Mouse (Mus musculus): ENCODE measurements around the gene Ush2a. TPM values are rescaled to one million over a fixed set of nuclear protein-coding genes. Genes with fewer than 3 reads are reported as not detected.

Ush2a gene
- total RNA-seq, 2 experiments from 2014 or later: not detected

DNA sequence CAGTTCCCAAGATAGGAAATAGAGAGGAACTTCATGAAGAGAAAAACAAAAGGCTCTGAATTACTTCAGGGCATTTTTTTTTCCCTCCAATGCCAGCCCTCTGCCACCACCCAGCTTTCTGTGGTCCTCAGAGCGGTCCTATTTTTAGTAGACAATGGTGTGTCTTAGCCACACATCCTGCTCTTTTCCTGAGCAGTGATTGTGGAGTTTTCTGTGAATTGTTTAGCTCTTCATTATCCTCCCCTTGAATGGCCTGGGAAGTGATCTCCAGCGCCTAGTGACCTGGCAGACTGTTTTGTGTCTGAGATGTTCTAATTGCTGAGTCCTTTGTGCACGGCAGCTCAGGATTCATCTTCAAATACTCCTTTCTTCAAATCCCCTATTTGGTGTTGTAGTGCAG is 397.3 kb downstream of the Ush2a start:
- DNase-seq: no peak
- intact Hi-C loops (cut with DNase I): no loop called here

DNA sequence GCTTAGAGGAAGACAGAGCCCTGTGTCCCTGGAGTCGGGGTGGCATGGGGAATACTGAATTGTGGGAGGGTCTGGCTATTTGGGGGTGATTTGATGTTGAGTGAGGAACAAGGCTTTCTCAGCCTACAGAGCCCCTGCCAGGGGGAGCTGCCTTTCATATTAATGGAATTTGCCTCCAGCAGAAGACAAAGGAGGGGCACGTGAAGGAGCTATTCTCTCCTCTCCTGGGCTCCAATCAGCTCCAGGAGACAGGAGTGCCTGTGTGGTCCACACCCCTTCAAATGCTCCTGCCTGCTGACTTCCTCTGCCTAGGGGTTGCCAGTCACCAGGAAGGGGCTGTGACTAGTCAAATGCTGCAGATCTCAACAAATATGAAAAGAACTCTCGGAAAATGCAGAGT is 398.5 kb downstream of the Ush2a start:
- no peak for DNase-seq

DNA sequence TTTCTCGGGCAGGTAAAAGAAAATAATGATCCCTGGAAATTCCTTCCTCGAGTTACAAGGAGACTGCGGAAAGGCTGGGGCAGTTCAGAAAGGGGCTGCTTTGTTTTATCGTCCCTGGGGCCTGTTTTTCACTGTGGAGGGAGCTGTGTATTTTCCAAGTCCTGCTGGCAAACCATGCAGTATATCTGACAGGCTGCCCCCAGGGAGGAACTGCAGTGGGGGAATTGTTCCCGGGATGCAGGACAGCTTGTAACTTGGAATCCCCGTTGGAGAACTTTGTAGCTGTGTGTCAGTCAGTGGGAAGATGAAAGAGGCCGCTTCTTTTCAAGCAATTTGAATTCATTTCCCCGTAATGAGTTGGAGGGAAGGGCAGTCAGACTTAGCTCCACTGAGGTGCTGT is 399.1 kb downstream of the Ush2a start:
- intact Hi-C loops (cut with DNase I): no loop called here
- DNase-seq: no peak

More for the DNA sequence above, 398.5 kb downstream of the Ush2a start:
- intact Hi-C loops (cut with DNase I): no loop called here

DNA sequence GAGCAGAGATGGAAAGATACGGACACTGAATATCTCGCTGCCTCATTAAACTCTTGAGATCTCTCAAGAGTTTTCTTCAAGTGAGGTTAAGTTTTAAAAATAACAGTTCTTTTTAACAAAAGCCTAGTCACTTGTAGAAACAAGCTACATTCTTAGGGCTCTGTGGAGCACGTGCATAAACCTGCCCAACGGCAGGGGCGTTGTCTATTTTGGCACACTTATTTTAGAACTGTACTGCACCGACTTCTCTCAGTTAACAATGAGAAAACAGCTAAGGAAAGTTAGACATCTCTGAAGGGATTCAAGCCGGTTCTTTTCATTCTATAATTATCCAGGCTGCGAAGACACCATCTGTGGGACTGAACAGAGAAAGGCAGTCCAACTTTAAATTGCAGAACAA is 405.6 kb downstream of the Ush2a start:
- intact Hi-C loops (cut with DNase I): no loop called here
- DNase-seq: no peak

DNA sequence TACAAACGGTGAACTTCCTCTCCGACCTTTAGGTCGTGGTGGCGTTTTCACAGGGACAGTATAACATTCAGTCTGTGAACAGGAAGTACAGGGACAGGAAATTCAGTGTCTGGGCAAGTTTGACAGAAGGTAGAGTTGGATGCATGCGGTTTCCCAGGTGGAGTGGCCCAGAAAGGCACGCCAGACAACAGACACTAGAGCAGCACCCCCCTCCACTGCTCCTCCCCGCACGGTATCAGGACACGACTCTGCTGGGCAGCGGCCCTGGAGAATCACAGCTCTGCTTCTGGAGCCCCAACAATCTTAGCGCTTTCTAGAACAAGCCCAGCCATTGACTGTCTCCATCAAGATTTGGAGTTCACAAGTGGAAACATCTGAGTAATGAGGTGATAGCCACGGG is 406.7 kb downstream of the Ush2a start:
- DNase-seq: no peak
- intact Hi-C loops (cut with DNase I): no loop called here

DNA sequence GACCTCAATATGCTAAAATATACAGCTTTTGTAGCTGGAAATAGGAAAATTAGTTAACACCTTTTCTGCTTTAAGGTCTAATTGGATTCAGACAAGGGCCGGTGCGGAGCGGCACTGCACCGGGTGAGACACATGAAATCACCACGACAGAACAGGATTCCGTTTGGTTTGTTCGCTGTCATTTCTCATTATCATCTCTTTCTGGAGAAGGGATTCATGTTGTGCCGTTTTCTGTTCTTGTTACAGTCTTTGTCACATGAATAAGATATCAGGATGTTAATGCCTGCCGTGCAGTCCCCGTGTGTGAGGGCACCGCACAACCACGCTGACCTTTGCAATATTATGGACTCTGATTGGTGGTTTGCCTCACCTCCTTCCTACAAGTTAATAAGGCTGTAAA is 411.0 kb downstream of the Ush2a start:
- intact Hi-C loops (cut with DNase I): no loop called here
- DNase-seq: no peak

DNA sequence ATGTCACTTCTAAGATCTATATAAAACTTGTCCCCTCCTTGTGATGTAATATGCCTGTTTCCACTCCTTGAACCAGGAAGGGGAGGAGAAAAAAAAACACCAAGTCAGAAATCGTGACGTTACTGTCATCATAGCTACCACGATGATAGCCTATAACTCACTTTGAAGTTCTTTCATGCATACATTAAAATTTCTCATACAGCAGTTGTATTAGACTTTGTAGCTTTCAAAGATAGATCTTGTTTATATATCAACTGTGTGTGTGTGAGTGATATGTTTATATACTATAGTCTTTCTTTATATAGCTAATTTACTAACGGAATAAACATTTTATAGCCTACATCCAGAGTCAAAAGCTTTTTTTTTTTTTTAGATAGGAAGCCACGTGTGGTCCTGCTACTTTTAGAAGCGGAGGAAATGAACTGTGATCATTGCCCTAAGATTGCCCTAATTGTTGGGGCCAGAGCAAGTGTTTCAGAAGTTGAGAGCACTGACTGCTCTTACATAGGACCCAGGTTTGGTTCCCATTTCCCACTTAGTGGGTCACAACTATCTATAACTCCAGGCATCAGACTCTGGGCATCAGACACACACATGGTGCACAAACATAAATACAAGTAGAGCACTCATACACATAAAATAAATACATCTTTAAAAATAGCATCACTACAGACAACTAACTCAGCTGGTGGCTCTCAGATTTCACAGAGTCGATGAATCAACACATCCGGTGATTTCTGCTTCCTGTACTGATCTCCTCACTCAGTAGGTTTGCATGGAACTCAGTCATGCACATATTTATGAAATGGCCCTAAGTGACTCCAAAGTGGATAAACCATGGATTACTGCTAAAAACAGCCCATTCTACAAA is 413.1 kb downstream of the Ush2a start:
- DNase-seq: no peak
- intact Hi-C loops (cut with DNase I): no loop called here

DNA sequence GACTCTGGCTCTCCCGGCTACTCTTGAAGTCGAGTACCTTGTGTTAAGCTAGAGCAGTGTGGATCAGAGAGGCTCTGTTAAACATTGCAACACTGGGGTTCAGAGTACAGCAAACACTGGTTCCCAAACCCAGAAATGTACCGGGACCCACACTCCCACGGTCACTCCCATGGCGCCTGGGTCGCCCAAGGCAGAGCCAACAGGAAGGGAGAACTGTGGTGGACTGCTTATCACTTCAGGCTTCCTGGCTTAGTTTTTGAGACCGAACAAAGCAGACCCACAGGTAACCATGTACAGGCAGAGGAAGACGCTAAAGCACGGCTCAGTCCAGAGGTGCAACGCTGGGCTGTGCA is 413.7 kb downstream of the Ush2a start:
- intact Hi-C loops (cut with DNase I): no loop called here
- DNase-seq: no peak

DNA sequence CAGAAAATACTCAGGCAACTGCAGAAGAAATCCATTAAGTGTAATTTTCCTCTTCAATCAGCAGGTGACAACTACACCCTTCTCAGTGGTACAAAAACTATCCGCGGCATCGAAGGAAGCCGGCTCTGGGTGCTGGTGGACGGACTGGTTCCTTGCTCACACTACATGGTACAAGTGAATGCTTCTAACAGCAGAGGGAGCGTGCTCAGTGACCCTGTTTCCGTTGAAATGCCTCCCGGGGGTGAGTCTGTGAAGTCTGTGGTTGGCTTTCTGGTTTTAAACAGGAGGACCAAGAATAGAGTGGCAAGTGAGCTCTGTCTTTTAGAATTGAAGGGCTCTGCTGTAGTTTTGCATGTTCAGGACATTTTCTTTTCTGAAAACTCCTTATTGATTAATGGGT is 416.4 kb downstream of the Ush2a start:
- intact Hi-C loops (cut with DNase I): no loop called here
- no peak for DNase-seq

DNA sequence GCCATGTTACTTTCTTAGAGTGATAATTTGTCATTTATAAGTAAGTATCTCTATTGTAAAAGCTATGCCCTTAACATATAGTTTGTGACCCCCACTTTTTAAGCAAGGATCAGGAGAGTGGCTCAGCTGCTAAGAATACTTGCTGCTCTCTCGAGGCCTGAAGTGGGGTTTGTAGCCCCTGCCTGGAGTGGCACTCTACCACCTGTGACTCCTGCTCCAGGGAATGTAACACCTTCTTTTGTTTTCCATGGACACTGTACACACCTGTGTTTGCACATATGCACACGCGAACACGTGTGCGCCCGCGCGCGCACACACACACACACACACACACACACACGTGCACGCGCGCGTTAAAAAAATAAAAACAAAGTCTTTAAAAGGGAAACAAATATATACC is 424.5 kb downstream of the Ush2a start:
- intact Hi-C loops (cut with DNase I): no loop called here
- DNase-seq: no peak

DNA sequence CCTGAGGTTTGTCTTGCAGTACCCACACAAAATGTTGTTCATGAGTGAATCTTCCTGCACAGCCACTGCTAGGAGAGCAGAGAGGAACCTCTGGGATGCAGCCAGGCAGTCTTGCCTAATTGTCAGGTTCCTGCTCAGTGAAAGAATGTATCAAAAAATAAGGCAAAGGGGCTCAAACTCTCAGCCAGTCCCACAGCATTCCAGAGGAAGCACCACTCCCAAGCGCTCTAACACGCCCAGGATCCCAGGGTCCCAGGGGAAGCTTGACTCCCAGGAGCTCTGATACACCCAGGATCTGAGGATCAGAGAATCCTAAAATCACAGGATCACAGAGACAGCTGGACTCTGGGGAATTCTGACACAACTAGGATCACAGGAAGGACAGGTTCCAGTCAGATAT is 434.5 kb downstream of the Ush2a start:
- DNase-seq: no peak
- intact Hi-C loops (cut with DNase I): no loop called here

DNA sequence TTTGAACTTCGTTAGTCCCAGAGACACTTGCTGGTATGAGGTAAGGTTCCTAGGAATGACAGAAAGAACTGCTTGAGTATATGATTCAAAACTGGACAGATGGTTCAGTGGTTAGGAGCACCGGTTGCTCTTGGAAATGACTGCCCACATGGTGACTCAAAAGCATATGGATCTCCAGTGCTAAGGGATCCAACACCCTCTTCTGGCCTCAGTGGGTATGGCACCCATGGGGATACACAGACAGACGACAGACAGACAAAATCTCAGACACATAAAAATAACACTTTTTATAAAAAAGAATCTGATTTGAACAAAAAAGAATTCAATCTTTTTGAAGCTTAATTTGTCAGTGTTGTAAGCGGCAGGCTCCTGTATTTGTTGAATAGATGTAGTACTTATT is 446.4 kb downstream of the Ush2a start:
- intact Hi-C loops (cut with DNase I): no loop called here
- DNase-seq: no peak

DNA sequence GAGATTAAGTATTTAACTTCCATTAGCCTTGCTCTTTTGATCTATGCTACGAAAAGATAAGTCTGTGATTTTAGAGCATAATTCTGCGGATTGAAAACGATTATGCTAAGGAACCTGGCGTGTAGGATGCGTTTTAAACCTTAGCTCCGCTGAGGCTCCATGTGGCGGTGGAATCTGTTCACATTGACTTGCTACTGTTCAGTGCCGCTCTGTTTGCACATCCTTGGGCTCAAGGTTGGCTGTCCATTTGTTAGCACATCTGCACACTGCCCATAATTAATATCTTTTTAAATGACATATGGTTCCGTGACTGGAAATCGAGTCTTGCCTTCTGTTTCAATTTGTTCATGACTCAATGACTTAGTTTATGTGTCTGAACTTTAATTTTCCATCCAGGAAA is 446.9 kb downstream of the Ush2a start:
- intact Hi-C loops (cut with DNase I): no loop called here
- DNase-seq: no peak

DNA sequence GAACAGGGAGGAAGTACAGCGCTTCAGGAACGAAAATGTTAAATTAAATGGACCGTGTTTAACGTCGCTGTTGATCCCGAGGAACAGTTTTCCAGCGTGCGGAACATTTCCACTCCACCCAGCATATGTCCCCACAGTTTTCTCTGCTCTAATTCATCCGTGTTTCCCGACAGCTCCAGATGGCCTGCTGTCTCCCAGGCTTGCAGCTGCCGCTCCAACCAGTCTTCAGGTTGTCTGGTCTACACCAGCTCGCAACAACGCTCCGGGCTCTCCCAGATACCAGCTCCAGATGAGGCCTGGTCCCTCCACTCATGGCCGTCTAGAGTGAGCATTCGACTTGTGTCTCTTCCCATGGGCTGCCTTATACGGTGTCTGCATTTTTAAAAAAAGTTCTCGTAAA is 452.3 kb downstream of the Ush2a start:
- DNase-seq: no peak
- intact Hi-C loops (cut with DNase I): no loop called here

DNA sequence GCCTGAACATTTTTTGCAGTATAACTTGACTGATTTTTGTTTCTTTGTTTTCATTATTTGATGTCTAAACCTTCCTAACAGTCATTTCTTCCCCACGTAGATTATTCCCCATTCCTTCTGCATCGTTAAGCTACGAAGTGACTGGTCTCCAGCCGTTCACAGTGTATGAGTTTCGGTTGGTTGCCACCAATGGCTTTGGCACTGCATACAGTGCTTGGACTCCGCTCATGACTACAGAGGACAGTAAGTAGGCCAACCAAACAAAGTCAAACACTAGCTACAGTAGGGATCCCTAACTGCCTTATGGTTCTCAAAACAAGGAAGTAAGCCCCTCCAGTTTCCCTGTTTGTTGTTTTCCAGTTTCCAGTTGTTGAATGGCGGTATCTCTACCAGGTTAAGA is 453.1 kb downstream of the Ush2a start:
- DNase-seq: no peak
- intact Hi-C loops (cut with DNase I): no loop called here

DNA sequence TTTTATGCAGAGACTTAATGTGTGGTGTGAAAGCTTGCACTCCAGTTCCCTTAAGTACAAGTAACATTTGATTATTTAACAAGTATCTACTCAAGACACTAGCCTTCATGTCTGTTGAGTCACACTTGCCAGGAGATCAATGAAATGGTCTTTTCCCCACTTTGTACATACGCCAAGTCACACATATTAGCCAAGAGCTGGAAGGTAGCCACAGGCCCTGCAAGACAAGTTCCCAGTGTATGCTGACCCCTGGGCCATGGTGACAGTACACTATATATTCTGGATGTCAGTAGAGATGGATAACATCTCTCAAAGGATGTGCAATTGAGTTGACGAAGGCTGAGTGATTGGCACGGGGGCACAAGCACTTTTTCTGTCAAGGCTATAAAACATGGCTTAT is 455.1 kb downstream of the Ush2a start:
- intact Hi-C loops (cut with DNase I): no loop called here
- no peak for DNase-seq

DNA sequence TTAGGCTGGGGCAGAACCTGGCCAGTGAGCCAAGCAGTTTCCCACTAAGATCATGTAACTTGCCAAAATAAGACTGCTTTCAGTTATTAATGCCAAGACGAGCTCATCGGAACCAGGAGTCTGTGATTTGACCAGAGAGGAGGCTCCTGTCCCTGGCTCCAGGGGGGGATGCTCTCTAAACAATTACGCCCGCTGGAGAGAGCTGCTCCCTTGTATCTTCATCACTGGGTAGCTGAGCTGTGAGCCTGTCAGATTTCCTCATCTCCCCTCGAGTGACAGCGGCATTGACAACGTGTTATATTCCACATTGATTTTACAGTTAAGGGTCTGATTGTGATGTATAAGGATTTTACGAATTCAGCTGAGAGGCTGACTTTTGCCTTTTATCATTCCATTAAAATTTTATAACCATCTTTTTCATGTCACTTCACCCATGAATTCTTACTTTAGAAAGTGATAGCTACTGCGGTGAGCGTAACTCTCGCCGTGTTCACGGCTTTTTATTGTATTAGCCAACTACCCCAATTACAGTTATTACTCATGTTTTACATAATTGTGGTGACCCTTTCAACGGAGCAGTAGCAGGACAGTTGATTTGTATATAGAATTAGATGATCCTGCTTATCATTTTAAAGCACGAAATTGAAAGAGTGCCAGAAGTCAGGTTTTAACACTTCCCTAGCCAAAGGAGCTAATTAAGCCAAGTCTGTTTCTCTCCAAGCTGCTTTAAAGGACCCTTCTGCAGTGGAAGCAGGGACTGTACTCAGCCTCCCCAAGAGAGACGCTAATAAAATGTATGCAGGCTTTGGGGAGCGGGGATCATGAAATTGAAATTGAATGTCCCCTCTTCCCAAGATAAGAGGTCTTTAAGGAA is 463.5 kb downstream of the Ush2a start:
- no peak for DNase-seq
- intact Hi-C loops (cut with DNase I): no loop called here

DNA sequence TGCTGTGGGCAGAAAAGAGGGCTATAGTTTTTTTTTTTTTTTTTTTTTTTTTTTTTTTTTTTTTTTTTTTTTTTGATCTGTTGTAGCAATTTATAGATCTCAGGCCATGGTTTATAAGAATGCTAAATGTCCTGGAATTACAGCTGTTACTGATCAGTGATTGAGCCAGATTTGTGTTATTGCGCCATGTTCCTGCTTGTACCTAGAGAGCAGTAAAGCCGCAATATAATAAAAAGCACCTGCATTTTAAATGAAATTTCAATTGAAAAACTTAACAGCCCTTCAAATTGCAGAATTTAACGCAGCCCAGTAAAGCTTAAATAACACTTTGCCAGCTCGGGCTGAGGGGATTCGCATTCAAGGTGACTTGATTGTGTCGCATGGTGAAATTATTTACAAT is 465.1 kb downstream of the Ush2a start:
- intact Hi-C loops (cut with DNase I): no loop called here
- no peak for DNase-seq

DNA sequence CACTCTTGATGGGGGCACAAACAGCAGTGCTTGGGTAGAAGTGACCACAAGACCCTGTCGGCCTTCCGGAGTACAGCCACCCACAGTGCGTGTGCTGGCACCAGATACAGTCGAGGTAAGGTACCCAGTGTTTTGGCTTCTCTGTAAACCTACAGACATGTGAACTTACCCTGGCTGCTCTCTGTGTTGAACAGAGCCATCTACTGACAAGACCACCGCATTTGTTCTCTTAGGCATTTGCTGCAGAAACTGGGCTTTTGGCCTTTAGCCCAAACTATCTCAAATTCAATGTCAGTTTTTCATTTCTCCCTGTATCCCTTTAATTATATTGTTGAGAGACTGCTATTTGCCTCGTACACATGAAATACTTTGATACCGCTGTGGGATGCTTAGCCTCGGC is 466.8 kb downstream of the Ush2a start:
- DNase-seq: no peak
- intact Hi-C loops (cut with DNase I): no loop called here

DNA sequence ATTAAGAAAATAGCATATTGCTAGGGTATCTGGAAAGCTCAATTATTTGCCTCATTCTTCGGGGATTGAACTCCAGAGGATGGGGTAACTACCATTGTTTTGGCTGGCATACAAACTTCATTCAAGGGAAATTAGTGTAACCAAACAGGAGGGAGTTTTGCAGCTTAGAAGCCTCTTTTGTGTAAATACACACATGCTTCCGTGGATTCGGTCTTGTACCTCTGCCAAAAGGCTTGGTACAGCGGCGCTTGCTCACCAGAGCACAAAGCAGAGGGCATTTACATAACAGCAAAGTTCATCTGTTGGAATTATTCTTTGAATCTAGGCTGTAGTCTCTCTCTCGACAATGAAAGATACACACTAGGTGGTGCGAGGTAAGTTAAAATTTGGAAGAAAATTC is 467.4 kb downstream of the Ush2a start:
- intact Hi-C loops (cut with DNase I): no loop called here
- DNase-seq: no peak

DNA sequence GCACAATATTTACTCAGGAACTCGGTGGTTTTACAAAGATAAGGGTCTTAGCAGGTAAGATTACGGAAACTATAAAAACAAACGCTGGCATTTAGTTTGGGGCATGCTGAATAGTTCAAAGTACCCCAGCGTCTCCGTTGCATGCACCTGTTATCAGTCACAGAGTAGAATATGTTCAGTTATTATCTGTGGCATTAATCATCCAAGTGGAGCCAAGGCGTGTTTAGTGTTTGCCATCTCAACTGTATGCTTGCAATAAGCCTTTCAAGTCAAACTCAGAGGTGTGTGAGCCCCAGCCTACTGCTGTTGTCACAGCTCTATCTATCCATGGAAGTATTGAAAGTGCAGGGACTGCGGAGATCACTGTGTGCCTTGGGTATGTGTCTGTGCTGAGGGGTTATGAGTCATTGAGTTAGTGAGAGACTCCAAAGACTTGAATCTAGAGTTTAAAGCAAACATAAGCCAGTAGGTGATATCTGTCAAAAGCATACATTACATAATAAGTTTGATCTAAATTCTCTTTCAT is 473.0 kb downstream of the Ush2a start:
- no peak for DNase-seq
- intact Hi-C loops (cut with DNase I): no loop called here

DNA sequence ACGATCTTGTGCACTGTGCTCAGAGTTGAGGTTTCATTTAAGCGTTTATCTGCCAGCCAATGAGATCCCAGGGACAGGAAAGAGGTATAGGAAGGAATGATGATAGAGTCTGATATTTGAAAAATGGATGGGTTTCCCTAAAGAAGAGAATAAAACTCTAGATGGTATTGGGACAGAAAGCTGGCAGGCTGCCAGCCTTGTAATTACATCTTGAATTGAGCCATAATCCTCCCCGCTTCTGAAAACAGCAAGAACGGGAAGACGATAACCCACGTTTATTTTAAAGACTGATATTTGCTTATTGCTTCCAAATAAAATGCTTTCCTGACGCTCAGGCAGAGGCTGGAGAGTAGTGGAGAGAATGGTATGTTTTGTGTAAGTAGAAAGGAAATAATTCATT is 481.1 kb downstream of the Ush2a start:
- intact Hi-C loops (cut with DNase I): no loop called here
- DNase-seq: no peak
